In genomic region chr10:10546623-10547022, GRCm38 (mm10) we compare ENCODE assay signal across 23 mouse cellular contexts. TPM values are rescaled to one million over a fixed set of nuclear protein-coding genes. Genes with fewer than 3 reads are reported as not detected.
A peak's percentile ranks its signal among the peaks of the same experiment; 100 is the strongest.
DNase-seq lines count a peak whose midpoint lies in the region; ATAC-seq and TF ChIP-seq lines count a peak whose summit lies in the region.
"Had no signal": no experiment of that assay in that cellular context is flagged by ENCODE, and none has a peak within 500 bp of the region (broad histone marks: within the 10 kb centered on the region; RNA-seq: fewer than 3 reads in every experiment).

No protein-coding gene starts in this region.

- no peaks in the 10 kb centered on the region for H3K27me3 ChIP-seq in intestine, embryonic 15.5 days (replicated peaks)
- no peaks in the 10 kb centered on the region for H3K27me3 ChIP-seq in intestine, postnatal 0 days (replicated peaks; ENCODE audit: control insufficient read depth, insufficient read depth, low read length)
- H3K27me3 ChIP-seq in forebrain, postnatal 0 days (ENCODE audit: insufficient read depth, low read length), result no peaks in the 10 kb centered on the region
- H3K27me3 ChIP-seq: embryonic facial prominence, embryonic 13.5 days; forebrain, embryonic 12.5 days; heart, embryonic 15.5 days; hindbrain, embryonic 13.5 days; kidney, embryonic 15.5 days; limb, embryonic 15.5 days had no signal

- H3K9me3 ChIP-seq in intestine, embryonic 15.5 days, result no peaks in the 10 kb centered on the region
- H3K9me3 ChIP-seq in intestine, postnatal 0 days (ENCODE audit: control insufficient read depth), result no peaks in the 10 kb centered on the region
- no peaks in the 10 kb centered on the region for H3K9me3 ChIP-seq in forebrain, postnatal 0 days (ENCODE audit: low read length)
- H3K9me3 ChIP-seq: embryonic facial prominence, embryonic 13.5 days; forebrain, embryonic 12.5 days; heart, embryonic 15.5 days; hindbrain, embryonic 13.5 days; kidney, embryonic 15.5 days; limb, embryonic 15.5 days had no signal

- WGBS in intestine, embryonic 15.5 days, result 46% methylated on average over 5 of the region's 5 CpGs
- 51% methylated on average over 5 of the region's 5 CpGs for whole genome bisulfite sequencing in intestine, postnatal 0 days
- 78% methylated on average over 5 of the region's 5 CpGs for WGBS in forebrain, postnatal 0 days

- TF ChIP-seq CTCF in intestine, postnatal 0 days (IDR thresholded peaks at IDR 0.05; ENCODE audit: low read depth), result no peak
- TF ChIP-seq CTCF in left cerebral cortex, adult 2 months (IDR thresholded peaks at IDR 0.05), result no peak
- TF ChIP-seq CTCF in forebrain, postnatal 0 days (IDR thresholded peaks at IDR 0.05; ENCODE audit: low read depth), result no peak

- no peak overlapping the region for H3K27ac ChIP-seq in intestine, embryonic 15.5 days
- H3K27ac ChIP-seq in intestine, postnatal 0 days (ENCODE audit: low read depth, low read length), result no peak overlapping the region
- no peak overlapping the region for H3K27ac ChIP-seq in left cerebral cortex, adult 2 months
- no peak overlapping the region for H3K27ac ChIP-seq in forebrain, postnatal 0 days (ENCODE audit: low read depth, low read length)
- H3K27ac ChIP-seq: embryonic facial prominence, embryonic 13.5 days; forebrain, embryonic 12.5 days; heart, embryonic 15.5 days; hindbrain, embryonic 13.5 days; kidney, embryonic 15.5 days; limb, embryonic 15.5 days; liver, embryonic 14.5 days had no signal

- DNase-seq in left cerebral cortex, postnatal 14 days (ENCODE audit: low spot score in 2 of 2), result peak; percentile 11 to 31
- DNase-seq in left cerebral cortex, adult 2 months (ENCODE audit: extremely low spot score in 1 of 2, low spot score in 2 of 2), result no peak
- DNase-seq in right cerebral cortex, adult 2 months (ENCODE audit: low spot score in 2 of 2), result peak; percentile 21 to 25
- no peak for DNase-seq in right cerebral cortex, postnatal 14 days
- no peak for DNase-seq in forebrain, postnatal 0 days
- DNase-seq: cerebellum, adult 18-20 months; cerebellum, postnatal 36 days; embryo, embryonic 11 days; heart, postnatal 36 days; lung, postnatal 36 days; midbrain, embryonic 14.5 days; right cerebral cortex, postnatal 4 days had no signal

- H3K9ac ChIP-seq in intestine, embryonic 15.5 days, result no peak overlapping the region
- H3K9ac ChIP-seq in intestine, postnatal 0 days (ENCODE audit: low read depth, low read length), result no peak overlapping the region
- no peak overlapping the region for H3K9ac ChIP-seq in forebrain, postnatal 0 days
- H3K9ac ChIP-seq: embryonic facial prominence, embryonic 13.5 days; forebrain, embryonic 12.5 days; heart, embryonic 15.5 days; hindbrain, embryonic 13.5 days; kidney, embryonic 15.5 days; limb, embryonic 15.5 days; liver, embryonic 14.5 days had no signal

- H3K4me2 ChIP-seq in intestine, embryonic 15.5 days (replicated peaks), result 0 out of 2 replicates have a peak overlapping the region, but pooled peaks have one; percentile 12
- H3K4me2 ChIP-seq in intestine, postnatal 0 days (replicated peaks; ENCODE audit: low read depth), result no peak overlapping the region
- H3K4me2 ChIP-seq in forebrain, postnatal 0 days (ENCODE audit: low read depth), result no peak overlapping the region
- H3K4me2 ChIP-seq: embryonic facial prominence, embryonic 13.5 days; forebrain, embryonic 12.5 days; heart, embryonic 15.5 days; hindbrain, embryonic 13.5 days; kidney, embryonic 15.5 days; limb, embryonic 15.5 days had no signal

- intact Hi-C loops in left cerebral cortex, postnatal 14 days (cut with DNase I), result no loop called here
- intact Hi-C loops in left cerebral cortex, adult 2 months (cut with DNase I), result loop anchor here (5.0 kb wide), 1 partner anchor 141 kb away; no protein-coding TSS in a partner anchor

- no peak overlapping the region for H3K4me3 ChIP-seq in intestine, embryonic 15.5 days (replicated peaks)
- H3K4me3 ChIP-seq in intestine, postnatal 0 days (ENCODE audit: low read depth, low read length), result no peak overlapping the region
- no peak overlapping the region for H3K4me3 ChIP-seq in left cerebral cortex, adult 2 months
- H3K4me3 ChIP-seq in forebrain, postnatal 0 days (ENCODE audit: low read depth, low read length), result no peak overlapping the region
- H3K4me3 ChIP-seq: embryonic facial prominence, embryonic 13.5 days; erythroblast, embryonic 14.5 days; forebrain, embryonic 12.5 days; heart, embryonic 15.5 days; hindbrain, embryonic 13.5 days; kidney, embryonic 15.5 days; limb, embryonic 15.5 days had no signal

- H3K36me3 ChIP-seq in intestine, embryonic 15.5 days, result no peaks in the 10 kb centered on the region
- H3K36me3 ChIP-seq in intestine, postnatal 0 days (ENCODE audit: control insufficient read depth, insufficient read depth), result no peaks in the 10 kb centered on the region
- H3K36me3 ChIP-seq in forebrain, postnatal 0 days (ENCODE audit: insufficient read depth), result no peaks in the 10 kb centered on the region
- H3K36me3 ChIP-seq: embryonic facial prominence, embryonic 13.5 days; forebrain, embryonic 12.5 days; heart, embryonic 15.5 days; hindbrain, embryonic 13.5 days; kidney, embryonic 15.5 days had no signal

- H3K4me1 ChIP-seq in intestine, embryonic 15.5 days (replicated peaks), result 0 out of 2 replicates have a peak, but pooled peaks cover 2% of the 10 kb centered on the region
- H3K4me1 ChIP-seq in intestine, postnatal 0 days (replicated peaks; ENCODE audit: control insufficient read depth, insufficient read depth, low read length), result no peaks in the 10 kb centered on the region
- no peaks in the 10 kb centered on the region for H3K4me1 ChIP-seq in forebrain, postnatal 0 days (ENCODE audit: insufficient read depth)
- H3K4me1 ChIP-seq: embryonic facial prominence, embryonic 13.5 days; forebrain, embryonic 12.5 days; heart, embryonic 15.5 days; hindbrain, embryonic 13.5 days; kidney, embryonic 15.5 days; limb, embryonic 15.5 days had no signal

- ATAC-seq in intestine, embryonic 15.5 days, result no peak
- no peak for ATAC-seq in intestine, postnatal 0 days
- ATAC-seq in forebrain, postnatal 0 days, result no peak
- ATAC-seq: CD4-positive, CD25-positive, alpha-beta regulatory T cell, adult 4 months had no signal

RNA-seq across cellular contexts. Expression of gene Rab32, which starts 11.4 kb away (rescaled TPM):
- 21.4 and 21.7 TPM in 2 replicates for polyA plus RNA-seq in intestine, embryonic 15.5 days (2015; fragmentation: Nextera tagmentation; extraction: Ambion mirVana)
- 28.0 and 28.5 TPM in 2 replicates for polyA plus RNA-seq in intestine, postnatal 0 days (2015; fragmentation: Nextera tagmentation; extraction: Ambion mirVana)
- 1 to 10 TPM; 1.6 to 1.7 TPM for total RNA-seq in left cerebral cortex, postnatal 14 days (2021)
- 1 to 10 TPM; 1.6 to 2.2 TPM for total RNA-seq in left cerebral cortex, adult 2 months (2021)
- total RNA-seq in forebrain, postnatal 0 days (2014; rRNA removed), result 3.2 TPM in 2 replicates
- 3.5 and 3.6 TPM in 2 replicates for polyA plus RNA-seq in forebrain, postnatal 0 days (2015; fragmentation: Nextera tagmentation; extraction: Ambion mirVana)

Comparison
In these comparisons a context has a peak if more than half of its experiments do, and no peak if none do; other contexts are left out.
1. DNase-seq: peak in left cerebral cortex, postnatal 14 days (2 of 2) and right cerebral cortex, adult 2 months (2 of 2); none in left cerebral cortex, adult 2 months (0 of 2), right cerebral cortex, postnatal 14 days (single experiment) and forebrain, postnatal 0 days (single experiment).